Mouse (Mus musculus): ENCODE data around the gene Mup11. TPM values are rescaled to one million over a fixed set of nuclear protein-coding genes. Genes with fewer than 3 reads are reported as not detected.
"Not testable (repeated sequence)": the region's sequence is repeated elsewhere in the genome, so short reads cannot be mapped to it uniquely, and the experiment has no call there.

The Mup11 gene
- not detected in 2 replicates for total RNA-seq (2014; fragmentation: Nextera tagmentation)
- not detected in 2 replicates for total RNA-seq (2017)

DNA sequence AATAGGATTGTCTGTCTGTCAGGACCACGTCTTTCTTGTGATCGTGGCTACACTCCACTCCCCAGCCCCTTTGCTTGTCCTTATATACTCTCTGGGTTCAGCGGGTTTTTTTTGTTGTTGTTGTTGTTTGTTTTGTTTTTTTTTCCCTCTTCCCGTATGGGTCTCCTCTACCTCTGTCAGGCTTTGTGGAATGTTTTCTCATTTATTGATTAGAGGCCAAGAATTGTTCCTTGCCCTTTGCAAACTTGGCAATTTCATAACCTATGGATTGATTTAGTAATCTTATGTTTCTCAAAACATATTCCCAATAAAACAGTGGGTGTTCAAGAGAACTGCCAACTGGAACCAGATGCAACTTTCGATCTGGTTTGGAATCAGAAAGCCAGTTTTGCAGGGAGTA lies at the start of gene Mup11:
Mup11 (minus strand) TSS at position 101 of the 400 bp plus-strand sequence.
- ATAC-seq (replicated peaks; ENCODE audit: poor library complexity, severe bottlenecking) = not testable (repeated sequence)

Other genes starting within 250 kb of the Mup11 start
- not detected in 2 replicates for gene Mup9, start 240.5 kb downstream of the Mup11 start, total RNA-seq (2014; fragmentation: Nextera tagmentation)
- gene Mup9, start 240.5 kb downstream of the Mup11 start, total RNA-seq (2017) = not detected in 2 replicates
- not detected in 2 replicates for gene Mup1, start 160.5 kb downstream of the Mup11 start, total RNA-seq (2014; fragmentation: Nextera tagmentation)
- not detected in 2 replicates for gene Mup1, start 160.5 kb downstream of the Mup11 start, total RNA-seq (2017)
- not detected in 2 replicates for gene Mup10, start 80.2 kb downstream of the Mup11 start, total RNA-seq (2014; fragmentation: Nextera tagmentation)
- gene Mup10, start 80.2 kb downstream of the Mup11 start, total RNA-seq (2017) = not detected in 2 replicates
- not detected in 2 replicates for gene Mup12, start 78.9 kb upstream of the Mup11 start, total RNA-seq (2014; fragmentation: Nextera tagmentation)
- gene Mup12, start 78.9 kb upstream of the Mup11 start, total RNA-seq (2017) = not detected in 2 replicates
- not detected in 2 replicates for gene Mup22, start 159.1 kb upstream of the Mup11 start, total RNA-seq (2014; fragmentation: Nextera tagmentation)
- not detected in 2 replicates for gene Mup22, start 159.1 kb upstream of the Mup11 start, total RNA-seq (2017)

Data from granulocyte monocyte progenitor cell, adult 5-6 weeks (primary cell).